Mouse (Mus musculus): ENCODE results near the gene Nrd1. TPM values are rescaled to one million over a fixed set of nuclear protein-coding genes. Genes with fewer than 3 reads are reported as not detected.

Nrd1 gene
- polyA plus RNA-seq, 1 experiment from 2014 or later = 73.6 TPM

- peaks cover 19% of the 10 kb centered on the region for H3K36me3 ChIP-seq (ENCODE audit: control insufficient read depth, insufficient read depth, low read length)
- H3K27me3 ChIP-seq (ENCODE audit: control insufficient read depth, insufficient read depth, low read depth, low read length) = no peaks in the 10 kb centered on the region
- 92% methylated on average over 5 of the region's 5 CpGs for WGBS
- no peak overlapping the region for H3K9ac ChIP-seq (ENCODE audit: low read depth, low read length)
- no peaks in the 10 kb centered on the region for H3K4me1 ChIP-seq (ENCODE audit: control insufficient read depth, insufficient read depth, low read length)
- no peak overlapping the region for H3K4me3 ChIP-seq (ENCODE audit: low read depth, low read length)
- ATAC-seq = no peak
- H3K4me2 ChIP-seq (ENCODE audit: low read length) = no peak overlapping the region
- H3K9me3 ChIP-seq (replicated peaks; ENCODE audit: control insufficient read depth, low read length, poor library complexity, severe bottlenecking) = no peaks in the 10 kb centered on the region
- H3K27ac ChIP-seq (ENCODE audit: low read length) = no peak overlapping the region
Observed at GRCm38 (mm10) chr4:109065714-109066113, 65.3 kb downstream of the Nrd1 start.

GRCm38 (mm10) chr4:109072891-109073290 is 72.4 kb downstream of the Nrd1 start:
- WGBS = 86% methylated on average over 6 of the region's 6 CpGs
- no peak overlapping the region for H3K4me3 ChIP-seq (ENCODE audit: low read depth, low read length)

GRCm38 (mm10) chr4:109073296-109073695 is 72.8 kb downstream of the Nrd1 start:
- peaks cover 2% of the 10 kb centered on the region; the same call in 1 of the 2 replicates for H3K4me1 ChIP-seq (ENCODE audit: control insufficient read depth, insufficient read depth, low read length)
- 86% methylated on average over 3 of the region's 3 CpGs for WGBS
- no peak overlapping the region for H3K4me2 ChIP-seq (ENCODE audit: low read length)
- H3K9ac ChIP-seq (ENCODE audit: low read depth, low read length) = no peak overlapping the region
- ATAC-seq = no peak
- H3K36me3 ChIP-seq (ENCODE audit: control insufficient read depth, insufficient read depth, low read length) = peaks cover 7% of the 10 kb centered on the region; the same call in 1 of the 2 replicates
- no peak overlapping the region for H3K27ac ChIP-seq (ENCODE audit: low read length)
- no peaks in the 10 kb centered on the region for H3K9me3 ChIP-seq (replicated peaks; ENCODE audit: control insufficient read depth, low read length, poor library complexity, severe bottlenecking)
- no peak overlapping the region for H3K4me3 ChIP-seq (ENCODE audit: low read depth, low read length)
- no peaks in the 10 kb centered on the region for H3K27me3 ChIP-seq (ENCODE audit: control insufficient read depth, insufficient read depth, low read depth, low read length)

More at GRCm38 (mm10) chr4:109072891-109073290, 72.4 kb downstream of the Nrd1 start:
- Histone ChIP-seq H3K36me3 (ENCODE audit: control insufficient read depth, insufficient read depth, low read length) (0 out of 2 replicates have a peak, but pooled peaks cover 7% of the 10 kb centered on the region), H3K9ac (ENCODE audit: low read depth, low read length) (no peak overlapping the region), H3K4me1 (ENCODE audit: control insufficient read depth, insufficient read depth, low read length) (peaks cover 2% of the 10 kb centered on the region; the same call in 1 of the 2 replicates), H3K27me3 (ENCODE audit: control insufficient read depth, insufficient read depth, low read depth, low read length) (no peaks in the 10 kb centered on the region), H3K27ac (ENCODE audit: low read length) (no peak overlapping the region), H3K4me2 (ENCODE audit: low read length) (no peak overlapping the region), H3K9me3 (replicated peaks; ENCODE audit: control insufficient read depth, low read length, poor library complexity, severe bottlenecking) (no peaks in the 10 kb centered on the region)
- ATAC-seq = no peak

- WGBS = 95% methylated on average over 7 of the region's 7 CpGs
- no peaks in the 10 kb centered on the region for H3K9me3 ChIP-seq (replicated peaks; ENCODE audit: control insufficient read depth, low read length, poor library complexity, severe bottlenecking)
- H3K27me3 ChIP-seq (ENCODE audit: control insufficient read depth, insufficient read depth, low read depth, low read length) = no peaks in the 10 kb centered on the region
- no peak overlapping the region for H3K27ac ChIP-seq (ENCODE audit: low read length)
- no peaks in the 10 kb centered on the region for H3K4me1 ChIP-seq (ENCODE audit: control insufficient read depth, insufficient read depth, low read length)
- H3K9ac ChIP-seq (ENCODE audit: low read depth, low read length) = no peak overlapping the region
- H3K4me3 ChIP-seq (ENCODE audit: low read depth, low read length) = no peak overlapping the region
- no peak overlapping the region for H3K4me2 ChIP-seq (ENCODE audit: low read length)
- peaks cover 15% of the 10 kb centered on the region for H3K36me3 ChIP-seq (ENCODE audit: control insufficient read depth, insufficient read depth, low read length)
- ATAC-seq = no peak
Observed at GRCm38 (mm10) chr4:109078941-109079340, 78.5 kb downstream of the Nrd1 start.

- ATAC-seq = no peak
- H3K9me3 ChIP-seq (replicated peaks; ENCODE audit: control insufficient read depth, low read length, poor library complexity, severe bottlenecking) = no peaks in the 10 kb centered on the region
- H3K36me3 ChIP-seq (ENCODE audit: control insufficient read depth, insufficient read depth, low read length) = peaks cover 15% of the 10 kb centered on the region
- H3K27ac ChIP-seq (ENCODE audit: low read length) = no peak overlapping the region
- no peak overlapping the region for H3K4me3 ChIP-seq (ENCODE audit: low read depth, low read length)
- no peaks in the 10 kb centered on the region for H3K4me1 ChIP-seq (ENCODE audit: control insufficient read depth, insufficient read depth, low read length)
- H3K9ac ChIP-seq (ENCODE audit: low read depth, low read length) = no peak overlapping the region
- no peak overlapping the region for H3K4me2 ChIP-seq (ENCODE audit: low read length)
- 83% methylated on average over 3 of the region's 3 CpGs for WGBS
- no peaks in the 10 kb centered on the region for H3K27me3 ChIP-seq (ENCODE audit: control insufficient read depth, insufficient read depth, low read depth, low read length)
Observed at GRCm38 (mm10) chr4:109079676-109080075, 79.2 kb downstream of the Nrd1 start.

- no peak for ATAC-seq
- Histone ChIP-seq H3K4me1 (ENCODE audit: control insufficient read depth, insufficient read depth, low read length) (no peaks in the 10 kb centered on the region), H3K9ac (ENCODE audit: low read depth, low read length) (no peak overlapping the region), H3K27me3 (ENCODE audit: control insufficient read depth, insufficient read depth, low read depth, low read length) (no peaks in the 10 kb centered on the region), H3K9me3 (replicated peaks; ENCODE audit: control insufficient read depth, low read length, poor library complexity, severe bottlenecking) (no peaks in the 10 kb centered on the region), H3K36me3 (ENCODE audit: control insufficient read depth, insufficient read depth, low read length) (peaks cover 15% of the 10 kb centered on the region), H3K27ac (ENCODE audit: low read length) (no peak overlapping the region), H3K4me2 (ENCODE audit: low read length) (no peak overlapping the region), H3K4me3 (ENCODE audit: low read depth, low read length) (no peak overlapping the region)
- WGBS = 83% methylated on average over 5 of the region's 5 CpGs
Observed at GRCm38 (mm10) chr4:109080118-109080517, 79.7 kb downstream of the Nrd1 start.

- Histone ChIP-seq H3K4me3 (ENCODE audit: low read depth, low read length) (no peak overlapping the region), H3K4me2 (ENCODE audit: low read length) (no peak overlapping the region), H3K9ac (ENCODE audit: low read depth, low read length) (no peak overlapping the region), H3K9me3 (replicated peaks; ENCODE audit: control insufficient read depth, low read length, poor library complexity, severe bottlenecking) (no peaks in the 10 kb centered on the region), H3K27me3 (ENCODE audit: control insufficient read depth, insufficient read depth, low read depth, low read length) (no peaks in the 10 kb centered on the region), H3K36me3 (ENCODE audit: control insufficient read depth, insufficient read depth, low read length) (no peaks in the 10 kb centered on the region), H3K27ac (ENCODE audit: low read length) (no peak overlapping the region), H3K4me1 (ENCODE audit: control insufficient read depth, insufficient read depth, low read length) (no peaks in the 10 kb centered on the region)
- 87% methylated on average over 5 of the region's 5 CpGs for WGBS
- no peak for ATAC-seq
Observed at GRCm38 (mm10) chr4:109089171-109089570, 88.7 kb downstream of the Nrd1 start.

GRCm38 (mm10) chr4:109089999-109090398 is 89.5 kb downstream of the Nrd1 start:
- no peaks in the 10 kb centered on the region for H3K36me3 ChIP-seq (ENCODE audit: control insufficient read depth, insufficient read depth, low read length)
- no peak for ATAC-seq
- H3K27me3 ChIP-seq (ENCODE audit: control insufficient read depth, insufficient read depth, low read depth, low read length) = no peaks in the 10 kb centered on the region
- H3K9me3 ChIP-seq (replicated peaks; ENCODE audit: control insufficient read depth, low read length, poor library complexity, severe bottlenecking) = no peaks in the 10 kb centered on the region
- no peak overlapping the region for H3K9ac ChIP-seq (ENCODE audit: low read depth, low read length)
- no peak overlapping the region for H3K4me2 ChIP-seq (ENCODE audit: low read length)
- WGBS = 80% methylated on average over 6 of the region's 6 CpGs
- H3K4me3 ChIP-seq (ENCODE audit: low read depth, low read length) = no peak overlapping the region
- H3K4me1 ChIP-seq (ENCODE audit: control insufficient read depth, insufficient read depth, low read length) = no peaks in the 10 kb centered on the region
- no peak overlapping the region for H3K27ac ChIP-seq (ENCODE audit: low read length)

- Histone ChIP-seq H3K9ac (ENCODE audit: low read depth, low read length) (no peak overlapping the region), H3K4me1 (ENCODE audit: control insufficient read depth, insufficient read depth, low read length) (no peaks in the 10 kb centered on the region), H3K4me3 (ENCODE audit: low read depth, low read length) (no peak overlapping the region), H3K4me2 (ENCODE audit: low read length) (no peak overlapping the region), H3K27me3 (ENCODE audit: control insufficient read depth, insufficient read depth, low read depth, low read length) (no peaks in the 10 kb centered on the region), H3K27ac (ENCODE audit: low read length) (no peak overlapping the region), H3K9me3 (replicated peaks; ENCODE audit: control insufficient read depth, low read length, poor library complexity, severe bottlenecking) (no peaks in the 10 kb centered on the region), H3K36me3 (ENCODE audit: control insufficient read depth, insufficient read depth, low read length) (no peaks in the 10 kb centered on the region)
- 80% methylated on average over 8 of the region's 8 CpGs for WGBS
- no peak for ATAC-seq
Observed at GRCm38 (mm10) chr4:109091241-109091777, 90.9 kb downstream of the Nrd1 start.
